Mouse (Mus musculus) spleen, adult 2 months (tissue): ENCODE measurements around the gene Clta. TPM values are rescaled to one million over a fixed set of nuclear protein-coding genes. Genes with fewer than 3 reads are reported as not detected.
A peak's percentile ranks its signal among the peaks of the same experiment; 100 is the strongest.

ENCODE experiments used
- DNase-seq, 2 experiments: peaks; one replicate each; pipeline versions ENCODE4 v3.0.0 to v3.0.0-alpha.2; 2012 to 2021; ENCODE audit warnings: low spot score in 2 of 2, low read depth in 1 of 2
- H3K27ac ChIP-seq: fragments of 200-500 bp; 2 replicates; pipeline ENCODE4 v1.5.1; 2012; ENCODE audit warnings: low read length, inconsistent platforms; ENCODE audit not compliant: insufficient read depth
- H3K27me3 ChIP-seq: fragments of 200-500 bp; 2 replicates; pipeline ENCODE4 v1.6.1; 2012; ENCODE audit warnings: mild to moderate bottlenecking, moderate library complexity, low read length, inconsistent platforms; ENCODE audit not compliant: control insufficient read depth, insufficient read depth
- H3K36me3 ChIP-seq: fragments of 200-500 bp; 2 replicates; pipeline ENCODE4 v1.6.1; 2012; ENCODE audit warnings: mild to moderate bottlenecking, low read length, inconsistent platforms; ENCODE audit not compliant: control insufficient read depth, insufficient read depth
- H3K4me1 ChIP-seq: fragments of 200-500 bp; 2 replicates; pipeline ENCODE4 v1.6.1; 2011; ENCODE audit warnings: inconsistent platforms; ENCODE audit not compliant: control insufficient read depth, insufficient read depth, insufficient read length
- H3K4me3 ChIP-seq: fragments of 200-500 bp; 2 replicates; pipeline ENCODE4 v1.5.1; 2011; ENCODE audit warnings: mild to moderate bottlenecking, inconsistent platforms; ENCODE audit not compliant: insufficient read depth, insufficient read length; ENCODE audit errors: extremely low read depth
- CTCF ChIP-seq: fragments of 200-500 bp; IDR thresholded peaks from 2 replicates; pipeline ENCODE4 v1.5.1; 2011; ENCODE audit warnings: mild to moderate bottlenecking, inconsistent platforms; ENCODE audit not compliant: insufficient read depth, insufficient read length, insufficient replicate concordance; ENCODE audit errors: extremely low read depth
- POLR2A ChIP-seq: fragments of 200-500 bp; IDR thresholded peaks from 2 replicates; pipeline ENCODE4 v1.6.1; 2011; ENCODE audit warnings: low read depth, low read length, inconsistent platforms
- WGBS: fragments of 180-500 bp; shearing (Covaris S2); methylation state at CpG from one replicate; pipeline ENCODE4 v1.1.7; 2018; 5-methylcytosine and 5-hydroxymethylcytosine counted together
- polyA plus RNA-seq: library from polyadenylated mRNA; depleted of rRNA; stranded (reverse); fragments of >200 nt; gene quantifications from 2 replicates; pipeline ENCODE4 v1.2.3, GENCODE M21; 2012

Clta gene
- polyA plus RNA-seq, 1 experiment: 183 TPM

GRCm38 (mm10) chr4:44059674-44060073 lies 55.4 kb downstream of the Clta start:
- Histone ChIP-seq H3K27me3 (no peaks in the 10 kb centered on the region), H3K4me3 (no peak overlapping the region), H3K36me3 (peaks cover 7% of the 10 kb centered on the region; the same call in 1 of the 2 replicates), H3K27ac (no peak overlapping the region), H3K4me1 (peaks cover 2% of the 10 kb centered on the region; the same call in 1 of the 2 replicates)
- DNase-seq: peak in 1 of 2 experiments; percentile 48
- WGBS: 81% methylated on average over 13 of the region's 13 CpGs
- TF ChIP-seq CTCF (no peak), POLR2A (no peak)

DNA sequence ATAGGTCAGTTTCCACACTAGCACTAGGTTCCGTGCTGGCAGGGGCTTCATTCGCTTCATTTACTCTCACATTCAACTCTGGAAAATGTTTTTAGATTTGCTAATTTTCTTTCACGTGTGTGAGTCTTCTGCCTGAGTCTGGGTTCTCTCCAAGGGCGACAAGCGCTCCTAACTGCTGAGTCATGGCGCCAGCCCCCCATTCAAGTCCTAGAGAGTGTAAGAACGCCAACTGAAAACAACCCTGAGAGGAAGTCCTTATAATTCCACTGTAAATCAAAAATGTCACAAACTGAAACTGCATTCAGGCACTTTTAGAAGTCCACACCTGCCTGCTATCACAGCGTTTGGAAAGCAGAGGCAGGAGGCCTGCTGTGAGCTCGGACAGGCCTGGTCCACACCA lies 57.8 kb downstream of the Clta start:
- no peak overlapping the region for H3K27ac ChIP-seq

GRCm38 (mm10) chr4:44062816-44063215 lies 58.6 kb downstream of the Clta start:
- Histone ChIP-seq H3K36me3 (peaks cover 7% of the 10 kb centered on the region; the same call in 1 of the 2 replicates), H3K4me1 (peaks cover 2% of the 10 kb centered on the region; the same call in 1 of the 2 replicates), H3K27ac (no peak overlapping the region), H3K27me3 (no peaks in the 10 kb centered on the region), H3K4me3 (no peak overlapping the region)
- 57% methylated on average over 14 of the region's 14 CpGs for WGBS
- DNase-seq: no peak
- TF ChIP-seq CTCF (no peak), POLR2A (no peak)

More for the DNA sequence above, 57.8 kb downstream of the Clta start:
- WGBS: 38% methylated on average over 9 of the region's 9 CpGs
- DNase-seq: no peak
- peaks cover 2% of the 10 kb centered on the region; the same call in 1 of the 2 replicates for H3K4me1 ChIP-seq
- H3K4me3 ChIP-seq: no peak overlapping the region
- no peak for TF ChIP-seq POLR2A
- TF ChIP-seq CTCF: no peak
- H3K36me3 ChIP-seq: peaks cover 7% of the 10 kb centered on the region; the same call in 1 of the 2 replicates
- no peaks in the 10 kb centered on the region for H3K27me3 ChIP-seq

GRCm38 (mm10) chr4:44065355-44066025 lies 61.2 kb downstream of the Clta start:
- H3K4me3 ChIP-seq: peak overlapping the region; percentile 35; the same call in 1 of the 2 replicates
- no peak for TF ChIP-seq POLR2A
- TF ChIP-seq CTCF: peak; percentile 98
- 0 out of 2 replicates have a peak, but pooled peaks cover 2% of the 10 kb centered on the region for H3K36me3 ChIP-seq
- H3K4me1 ChIP-seq: no peaks in the 10 kb centered on the region
- peak; percentile 78 to 90 for DNase-seq
- no peaks in the 10 kb centered on the region for H3K27me3 ChIP-seq
- WGBS: 4% methylated on average over 16 of the region's 16 CpGs
- peak overlapping the region; percentile 66 for H3K27ac ChIP-seq

DNA sequence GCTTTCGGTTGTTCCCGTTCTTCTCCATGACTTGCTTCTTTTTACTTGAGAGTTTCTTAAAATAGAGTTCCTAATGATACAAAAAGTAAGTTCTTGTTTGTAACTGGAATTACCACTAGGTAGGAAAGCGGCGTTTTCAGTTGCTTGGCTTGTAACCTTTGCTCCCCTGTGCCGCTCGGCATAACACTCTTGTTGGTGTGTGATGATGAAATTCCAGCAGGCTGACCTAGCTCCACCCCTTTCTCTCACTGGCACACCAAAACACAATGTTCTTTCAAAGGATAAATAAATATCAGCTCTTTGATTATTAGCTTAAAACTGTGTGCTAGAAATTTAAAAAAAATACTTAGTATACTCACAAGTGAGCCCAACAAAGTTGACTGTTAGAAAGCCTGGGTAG lies 62.6 kb downstream of the Clta start:
- DNase-seq: no peak
- WGBS: 94% methylated on average over 6 of the region's 6 CpGs
- TF ChIP-seq POLR2A (no peak), CTCF (no peak)
- H3K27ac ChIP-seq: no peak overlapping the region
- no peak overlapping the region for H3K4me3 ChIP-seq
- H3K36me3 ChIP-seq: 0 out of 2 replicates have a peak, but pooled peaks cover 2% of the 10 kb centered on the region
- H3K4me1 ChIP-seq: peaks cover 4% of the 10 kb centered on the region; the same call in 1 of the 2 replicates
- H3K27me3 ChIP-seq: no peaks in the 10 kb centered on the region

GRCm38 (mm10) chr4:44068736-44069135 lies 64.5 kb downstream of the Clta start:
- DNase-seq: no peak
- Histone ChIP-seq H3K4me3 (no peak overlapping the region), H3K27me3 (no peaks in the 10 kb centered on the region), H3K27ac (no peak overlapping the region), H3K36me3 (no peaks in the 10 kb centered on the region), H3K4me1 (peaks cover 10% of the 10 kb centered on the region; the same call in 1 of the 2 replicates)
- TF ChIP-seq POLR2A: no peak
- TF ChIP-seq CTCF: no peak
- WGBS: 61% methylated on average over 9 of the region's 9 CpGs

DNA sequence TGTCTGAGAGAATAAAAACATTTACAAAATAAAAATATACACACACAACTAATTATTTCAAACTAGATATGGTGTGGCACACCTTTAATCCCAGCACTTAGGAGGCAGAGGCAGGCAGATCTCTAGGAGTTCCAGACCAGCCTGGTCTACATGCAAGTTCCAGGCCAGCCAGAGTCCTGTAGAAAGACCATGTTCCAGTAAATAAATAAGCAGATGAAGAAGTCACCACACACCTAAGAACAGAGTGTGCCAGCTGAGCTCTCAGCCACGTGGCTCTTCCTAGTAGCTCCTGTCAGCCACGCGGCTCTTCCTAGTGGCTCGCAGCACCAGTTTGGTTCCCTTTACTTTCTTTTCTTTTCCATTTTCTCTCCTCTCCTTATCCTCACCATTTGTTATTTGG lies 65.2 kb downstream of the Clta start:
- Histone ChIP-seq H3K4me3 (no peak overlapping the region), H3K27me3 (no peaks in the 10 kb centered on the region), H3K4me1 (peaks cover 13% of the 10 kb centered on the region; the same call in 1 of the 2 replicates), H3K36me3 (no peaks in the 10 kb centered on the region), H3K27ac (no peak overlapping the region)
- no peak for DNase-seq
- WGBS: 89% methylated on average over 4 of the region's 4 CpGs
- TF ChIP-seq POLR2A (no peak), CTCF (no peak)
